Mouse (Mus musculus): Measurements from ENCODE around the gene Fam131b. TPM values are rescaled to one million over a fixed set of nuclear protein-coding genes. Genes with fewer than 3 reads are reported as not detected.

The Fam131b gene
- polyA plus RNA-seq, 1 experiment from 2014 or later = 0.89 TPM

- CTCF ChIA-PET = interaction anchor here (1.3 to 2.1 kb wide), 3 partner anchors 9 to 17 kb away, joined by 4 to 7 read pairs (median 5); partner anchors contain the start of gene Epha1
- no peaks in the 10 kb centered on the region for H3K27me3 ChIP-seq
- ATAC-seq (no peak), DNase-seq (ENCODE audit: low read depth, low spot score) (no peak)
- POLR2A ChIA-PET = interaction anchor here (1.2 to 1.3 kb wide), 2 partner anchors 11 to 14 kb away, joined by 3 to 6 read pairs; no protein-coding TSS in a partner anchor
- no peak for TF ChIP-seq CTCF (IDR thresholded peaks at IDR 0.05)
- in situ Hi-C loops (cut with MboI; ENCODE audit: low pct_unique_long_range_greater_than_20kb) = no loop called here
Measured at GRCm38 (mm10) chr6:42364066-42364465, 39.6 kb upstream of the Fam131b start.

- TF ChIP-seq CTCF (IDR thresholded peaks at IDR 0.05) = no peak
- ATAC-seq (no peak), DNase-seq (ENCODE audit: low read depth, low spot score) (no peak)
- no peaks in the 10 kb centered on the region for H3K27me3 ChIP-seq
- POLR2A ChIA-PET = interaction anchor here (1.1 to 1.2 kb wide), 3 partner anchors 8 to 14 kb away, joined by 3 to 6 read pairs (median 4); no protein-coding TSS in a partner anchor
- CTCF ChIA-PET = interaction anchor here (1.2 to 2.1 kb wide), 3 partner anchors 10 to 18 kb away, joined by 3 to 7 read pairs (median 5); partner anchors contain the start of gene Epha1
- in situ Hi-C loops (cut with MboI; ENCODE audit: low pct_unique_long_range_greater_than_20kb) = no loop called here
Measured at GRCm38 (mm10) chr6:42362974-42363373, 38.5 kb upstream of the Fam131b start.

GRCm38 (mm10) chr6:42362497-42362896 is 38.1 kb upstream of the Fam131b start:
- ChIA-PET POLR2A (interaction anchor here (0.6 to 1.2 kb wide), 5 partner anchors 8 to 65 kb away, joined by 3 to 4 read pairs (median 4); no protein-coding TSS in a partner anchor), CTCF (interaction anchor here (1.2 to 2.1 kb wide), 4 partner anchors 10 to 18 kb away, joined by 3 to 7 read pairs (median 5); partner anchors contain the start of gene Epha1)
- DNase-seq (ENCODE audit: low read depth, low spot score) (no peak), ATAC-seq (no peak)
- no peak for TF ChIP-seq CTCF (IDR thresholded peaks at IDR 0.05)
- no peaks in the 10 kb centered on the region for H3K27me3 ChIP-seq
- in situ Hi-C loops (cut with MboI; ENCODE audit: low pct_unique_long_range_greater_than_20kb) = no loop called here

- H3K27me3 ChIP-seq = no peaks in the 10 kb centered on the region
- ChIA-PET CTCF (interaction anchor here (1.2 to 2.1 kb wide), 3 partner anchors 14 to 19 kb away, joined by 3 to 5 read pairs (median 5); no protein-coding TSS in a partner anchor), POLR2A (interaction anchor here (0.6 to 1.2 kb wide), 4 partner anchors 10 to 65 kb away, joined by 3 to 4 read pairs (median 4); no protein-coding TSS in a partner anchor)
- no peak for TF ChIP-seq CTCF (IDR thresholded peaks at IDR 0.05)
- in situ Hi-C loops (cut with MboI; ENCODE audit: low pct_unique_long_range_greater_than_20kb) = no loop called here
- ATAC-seq = peak; percentile 11
- no peak for DNase-seq (ENCODE audit: low read depth, low spot score)
Measured at GRCm38 (mm10) chr6:42362074-42362473, 37.6 kb upstream of the Fam131b start.

GRCm38 (mm10) chr6:42361041-42361895 is 36.8 kb upstream of the Fam131b start:
- DNase-seq (ENCODE audit: low read depth, low spot score) = no peak
- no peak for ATAC-seq
- ChIA-PET POLR2A (interaction anchor here (0.9 to 1.7 kb wide), 5 partner anchors 9 to 64 kb away, joined by 3 to 5 read pairs (median 4); no protein-coding TSS in a partner anchor), CTCF (interaction anchor here (1.6 kb wide), 1 partner anchor 13 kb away, joined by 5 read pairs; no protein-coding TSS in a partner anchor)
- no peak for TF ChIP-seq CTCF (IDR thresholded peaks at IDR 0.05)
- H3K27me3 ChIP-seq = no peaks in the 10 kb centered on the region
- in situ Hi-C loops (cut with MboI; ENCODE audit: low pct_unique_long_range_greater_than_20kb) = no loop called here

- TF ChIP-seq CTCF (IDR thresholded peaks at IDR 0.05) = no peak
- DNase-seq (ENCODE audit: low read depth, low spot score) (no peak), ATAC-seq (no peak)
- in situ Hi-C loops (cut with MboI; ENCODE audit: low pct_unique_long_range_greater_than_20kb) = no loop called here
- H3K27me3 ChIP-seq = no peaks in the 10 kb centered on the region
- ChIA-PET CTCF (interaction anchor here (0.6 to 1.7 kb wide), 2 partner anchors 12 to 13 kb away, joined by 3 to 4 read pairs; no protein-coding TSS in a partner anchor), POLR2A (interaction anchor here (1.0 to 1.7 kb wide), 2 partner anchors 8 to 12 kb away, joined by 4 to 5 read pairs; no protein-coding TSS in a partner anchor)
Measured at GRCm38 (mm10) chr6:42360231-42360840, 35.9 kb upstream of the Fam131b start.

- TF ChIP-seq CTCF (IDR thresholded peaks at IDR 0.05) = no peak
- no peaks in the 10 kb centered on the region for H3K27me3 ChIP-seq
- peak; percentile 27 for ATAC-seq
- POLR2A ChIA-PET = interaction anchor here (1.7 kb wide), 1 partner anchor 7 kb away, joined by 5 read pairs; no protein-coding TSS in a partner anchor
- in situ Hi-C loops (cut with MboI; ENCODE audit: low pct_unique_long_range_greater_than_20kb) = no loop called here
- CTCF ChIA-PET = interaction anchor here (1.7 kb wide), 1 partner anchor 14 kb away, joined by 3 read pairs; no protein-coding TSS in a partner anchor
- no peak for DNase-seq (ENCODE audit: low read depth, low spot score)
Measured at GRCm38 (mm10) chr6:42359364-42360147, 35.1 kb upstream of the Fam131b start.

GRCm38 (mm10) chr6:42358901-42359300 is 34.5 kb upstream of the Fam131b start:
- no peak for TF ChIP-seq CTCF (IDR thresholded peaks at IDR 0.05)
- ChIA-PET POLR2A (no interaction called here), CTCF (interaction anchor here (1.7 kb wide), 1 partner anchor 15 kb away, joined by 3 read pairs; no protein-coding TSS in a partner anchor)
- no peak for ATAC-seq
- no peaks in the 10 kb centered on the region for H3K27me3 ChIP-seq
- in situ Hi-C loops (cut with MboI; ENCODE audit: low pct_unique_long_range_greater_than_20kb) = no loop called here
- no peak for DNase-seq (ENCODE audit: low read depth, low spot score)

GRCm38 (mm10) chr6:42357901-42358300 is 33.5 kb upstream of the Fam131b start:
- in situ Hi-C loops (cut with MboI; ENCODE audit: low pct_unique_long_range_greater_than_20kb) = no loop called here
- ChIA-PET CTCF (interaction anchor here (0.9 kb wide), 1 partner anchor 14 kb away, joined by 3 read pairs; no protein-coding TSS in a partner anchor), POLR2A (no interaction called here)
- DNase-seq (ENCODE audit: low read depth, low spot score) (no peak), ATAC-seq (no peak)
- no peak for TF ChIP-seq CTCF (IDR thresholded peaks at IDR 0.05)
- no peaks in the 10 kb centered on the region for H3K27me3 ChIP-seq
